Mouse (Mus musculus): Measurements from ENCODE around the gene Tjp3. TPM values are rescaled to one million over a fixed set of nuclear protein-coding genes. Genes with fewer than 3 reads are reported as not detected.
A peak's percentile ranks its signal among the peaks of the same experiment; 100 is the strongest.
"Not testable (repeated sequence)": the region's sequence is repeated elsewhere in the genome, so short reads cannot be mapped to it uniquely, and the experiment has no call there.

Tjp3 gene
- polyA plus RNA-seq, 1 experiment from 2014 or later = 4.1 TPM

- no peak overlapping the region for H3K27ac ChIP-seq (replicated peaks)
- H3K4me2 ChIP-seq = no peak overlapping the region
- H3K4me1 ChIP-seq = peaks cover 11% of the 10 kb centered on the region
- 0 out of 2 replicates have a peak, but pooled peaks cover 5% of the 10 kb centered on the region for H3K36me3 ChIP-seq
- peaks cover 30% of the 10 kb centered on the region for H3K27me3 ChIP-seq (replicated peaks)
- H3K4me3 ChIP-seq (replicated peaks) = no peak overlapping the region
- no peaks in the 10 kb centered on the region for H3K9me3 ChIP-seq (replicated peaks)
- no peak overlapping the region for H3K9ac ChIP-seq (replicated peaks)
- 84% methylated on average over 2 of the region's 2 CpGs for WGBS
- ATAC-seq (ENCODE audit: low FRiP score) = no peak
Measured at GRCm38 (mm10) chr10:81238618-81239017, 52.8 kb downstream of the Tjp3 start.

- Histone ChIP-seq H3K27ac (replicated peaks) (no peak overlapping the region), H3K4me3 (replicated peaks) (no peak overlapping the region), H3K9ac (replicated peaks) (0 out of 2 replicates have a peak overlapping the region, but pooled peaks have one; percentile 15), H3K4me1 (peaks cover 24% of the 10 kb centered on the region), H3K4me2 (no peak overlapping the region), H3K27me3 (replicated peaks) (peaks cover 29% of the 10 kb centered on the region), H3K9me3 (replicated peaks) (no peaks in the 10 kb centered on the region), H3K36me3 (no peaks in the 10 kb centered on the region)
- WGBS = 79% methylated on average over 12 of the region's 12 CpGs
- no peak for ATAC-seq (ENCODE audit: low FRiP score)
Measured at GRCm38 (mm10) chr10:81236471-81237268, 54.7 kb downstream of the Tjp3 start.

- H3K27me3 ChIP-seq (replicated peaks) = peaks cover 9% of the 10 kb centered on the region
- no peaks in the 10 kb centered on the region for H3K36me3 ChIP-seq
- H3K9me3 ChIP-seq (replicated peaks) = no peaks in the 10 kb centered on the region
- ATAC-seq (ENCODE audit: low FRiP score) = no peak
- peak overlapping the region; percentile 77 for H3K4me2 ChIP-seq
- peak overlapping the region; percentile 75 for H3K4me3 ChIP-seq (replicated peaks)
- 86% methylated on average over 6 of the region's 6 CpGs for WGBS
- H3K9ac ChIP-seq (replicated peaks) = no peak overlapping the region
- peaks cover 35% of the 10 kb centered on the region for H3K4me1 ChIP-seq
- H3K27ac ChIP-seq (replicated peaks) = no peak overlapping the region
Measured at GRCm38 (mm10) chr10:81234206-81234605, 57.2 kb downstream of the Tjp3 start.

- Histone ChIP-seq H3K9me3 (replicated peaks) (no peaks in the 10 kb centered on the region), H3K4me2 (peak overlapping the region; percentile 77), H3K4me3 (replicated peaks) (peak overlapping the region; percentile 75), H3K36me3 (no peaks in the 10 kb centered on the region), H3K4me1 (peaks cover 45% of the 10 kb centered on the region), H3K27ac (replicated peaks) (peak overlapping the region; percentile 72), H3K27me3 (replicated peaks) (peaks cover 2% of the 10 kb centered on the region; the same call in 1 of the 2 replicates), H3K9ac (replicated peaks) (peak overlapping the region; percentile 89)
- WGBS = under 1% methylated on average over 27 of the region's 28 CpGs
- peak; percentile 23 for ATAC-seq (ENCODE audit: low FRiP score)
Measured at GRCm38 (mm10) chr10:81233226-81233585, 58.2 kb downstream of the Tjp3 start.

GRCm38 (mm10) chr10:81232580-81233225 lies 58.7 kb downstream of the Tjp3 start, which contains the start of gene Zfr2:
Gene Zfr2, plus strand, starts transcription at chr10:81233155.
- Histone ChIP-seq H3K9ac (replicated peaks) (peak within 1 kb of the TSS; percentile 89), H3K27me3 (replicated peaks) (no peaks in the 10 kb centered on the region), H3K4me1 (peaks cover 50% of the 10 kb centered on the region), H3K4me2 (peak within 1 kb of the TSS; percentile 77), H3K27ac (replicated peaks) (peak within 1 kb of the TSS; percentile 72), H3K36me3 (no peaks in the 10 kb centered on the region), H3K4me3 (replicated peaks) (peak within 1 kb of the TSS; percentile 75), H3K9me3 (replicated peaks) (no peaks in the 10 kb centered on the region)
- 9% methylated on average over 29 of the region's 29 CpGs for WGBS
- peak; percentile 80 for ATAC-seq (ENCODE audit: low FRiP score)

GRCm38 (mm10) chr10:81231436-81231835 lies 59.9 kb downstream of the Tjp3 start:
- Histone ChIP-seq H3K27me3 (replicated peaks) (no peaks in the 10 kb centered on the region), H3K4me2 (peak overlapping the region; percentile 80), H3K27ac (replicated peaks) (peak overlapping the region; percentile 94), H3K4me3 (replicated peaks) (peak overlapping the region; percentile 73), H3K9me3 (replicated peaks) (no peaks in the 10 kb centered on the region), H3K9ac (replicated peaks) (peak overlapping the region; percentile 21; the same call in 1 of the 2 replicates), H3K4me1 (peaks cover 54% of the 10 kb centered on the region), H3K36me3 (no peaks in the 10 kb centered on the region)
- WGBS = 50% methylated on average over 7 of the region's 7 CpGs
- peak; percentile 1; the same call in 1 of the 2 replicates for ATAC-seq (ENCODE audit: low FRiP score)

- peak; percentile 90 for ATAC-seq (ENCODE audit: low FRiP score)
- WGBS = 4% methylated on average over 27 of the region's 27 CpGs
Measured at GRCm38 (mm10) chr10:81230438-81231332, 60.7 kb downstream of the Tjp3 start, which contains the start of gene Atcay. Gene Atcay, minus strand, starts transcription at chr10:81230833.

GRCm38 (mm10) chr10:81229735-81230437 lies 61.5 kb downstream of the Tjp3 start:
- Histone ChIP-seq H3K4me1 (peaks cover 58% of the 10 kb centered on the region), H3K36me3 (peaks cover 4% of the 10 kb centered on the region), H3K4me3 (replicated peaks) (peak overlapping the region; percentile 73), H3K27me3 (replicated peaks) (no peaks in the 10 kb centered on the region), H3K9ac (replicated peaks) (peak overlapping the region; percentile 85), H3K9me3 (replicated peaks) (no peaks in the 10 kb centered on the region), H3K4me2 (peak overlapping the region; percentile 80), H3K27ac (replicated peaks) (peak overlapping the region; percentile 94)
- ATAC-seq (ENCODE audit: low FRiP score) = peak; percentile 14; the same call in 1 of the 2 replicates
- WGBS = 5% methylated on average over 20 of the region's 20 CpGs

More at GRCm38 (mm10) chr10:81230438-81231332, 60.7 kb downstream of the Tjp3 start, which contains the start of gene Atcay:
- peak within 1 kb of the TSS; percentile 94 for H3K27ac ChIP-seq (replicated peaks)
- peaks cover 3% of the 10 kb centered on the region; the same call in 1 of the 2 replicates for H3K36me3 ChIP-seq
- peak within 1 kb of the TSS; percentile 85 for H3K9ac ChIP-seq (replicated peaks)
- peaks cover 58% of the 10 kb centered on the region for H3K4me1 ChIP-seq
- H3K4me3 ChIP-seq (replicated peaks) = peak within 1 kb of the TSS; percentile 73
- H3K27me3 ChIP-seq (replicated peaks) = no peaks in the 10 kb centered on the region
- no peaks in the 10 kb centered on the region for H3K9me3 ChIP-seq (replicated peaks)
- peak within 1 kb of the TSS; percentile 80 for H3K4me2 ChIP-seq

- not testable (repeated sequence) for ATAC-seq (ENCODE audit: low FRiP score); H3K27me3 ChIP-seq (replicated peaks); H3K4me3 ChIP-seq (replicated peaks); H3K9ac ChIP-seq (replicated peaks); H3K9me3 ChIP-seq (replicated peaks); H3K4me2 ChIP-seq; H3K27ac ChIP-seq (replicated peaks)
- Histone ChIP-seq H3K4me1 (peaks cover 19% of the 10 kb centered on the region), H3K36me3 (peaks cover 50% of the 10 kb centered on the region)
- WGBS = 51% methylated on average over 2 of the region's 2 CpGs
Measured at GRCm38 (mm10) chr10:81223731-81224130, 67.7 kb downstream of the Tjp3 start.

All from neural tube, embryonic 15.5 days (tissue).